Mouse (Mus musculus): ENCODE measurements around the gene Tmtc1.

GRCm38 (mm10) chr6:148373444-148373843, 70.7 kb downstream of the Tmtc1 start:
- TF ChIP-seq CEBPB (IDR thresholded peaks at IDR 0.05; ENCODE audit: insufficient read depth, poor library complexity, severe bottlenecking) (no peak), POLR2A (IDR thresholded peaks at IDR 0.05; ENCODE audit: insufficient read length, low read depth) (no peak)

Data from myocyte (in vitro differentiated cells).